Mouse (Mus musculus) monocyte, adult 5-6 weeks (primary cell): ENCODE data around the gene Pdhb. TPM values are rescaled to one million over a fixed set of nuclear protein-coding genes. Genes with fewer than 3 reads are reported as not detected.
"Not testable (repeated sequence)": the region's sequence is repeated elsewhere in the genome, so short reads cannot be mapped to it uniquely, and the experiment has no call there.

Source experiments
- ATAC-seq: fragments of 153-309, 156-312 bp; replicated peaks from 2 replicates; pipeline ENCODE4 v1.8.0; 2017; ENCODE audit warnings: mild to moderate bottlenecking; ENCODE audit not compliant: low TSS enrichment, insufficient number of reproducible peaks, severe bottlenecking, poor library complexity, low FRiP score
- total RNA-seq: library from RNA; stranded (forward); fragments of 200-1000, 200-491, 200-594 nt; gene quantifications from 3 replicates; pipeline ENCODE4 v1.2.3, GENCODE M21; 2017

Gene Pdhb
- total RNA-seq, 1 experiment from 2014 or later, result 102 TPM

GRCm38 (mm10) chr14:8145594-8146558, 26.9 kb downstream of the Pdhb start:
- ATAC-seq, result no peak

- no peak for ATAC-seq
Measured at GRCm38 (mm10) chr14:8141131-8141530, 31.7 kb downstream of the Pdhb start.

- ATAC-seq, result no peak
Measured at GRCm38 (mm10) chr14:8139724-8140710, 32.8 kb downstream of the Pdhb start.

GRCm38 (mm10) chr14:8135130-8135529, 37.7 kb downstream of the Pdhb start:
- no peak for ATAC-seq

GRCm38 (mm10) chr14:8134234-8134633, 38.6 kb downstream of the Pdhb start:
- no peak for ATAC-seq

- peak; percentile 89 for ATAC-seq
Measured at GRCm38 (mm10) chr14:8132789-8133188, 40.0 kb downstream of the Pdhb start.

GRCm38 (mm10) chr14:8127971-8128370, 44.9 kb downstream of the Pdhb start:
- ATAC-seq, result no peak

- ATAC-seq, result no peak
Measured at GRCm38 (mm10) chr14:8124046-8124881, 48.6 kb downstream of the Pdhb start.

GRCm38 (mm10) chr14:8123611-8124010, 49.2 kb downstream of the Pdhb start:
- not testable (repeated sequence) for ATAC-seq

- ATAC-seq, result no peak
Measured at GRCm38 (mm10) chr14:8123141-8123540, 49.7 kb downstream of the Pdhb start.

GRCm38 (mm10) chr14:8119904-8120303, 52.9 kb downstream of the Pdhb start:
- no peak for ATAC-seq

- ATAC-seq, result no peak
Measured at GRCm38 (mm10) chr14:8119454-8119853, 53.4 kb downstream of the Pdhb start.

GRCm38 (mm10) chr14:8117371-8117770, 55.5 kb downstream of the Pdhb start:
- no peak for ATAC-seq

Other genes starting within 250 kb of the Pdhb start
- not detected in 3 replicates for gene Gm45521, start 215.7 kb downstream of the Pdhb start, total RNA-seq
- gene Dnase1l3, start 178.5 kb downstream of the Pdhb start, total RNA-seq, result 0.58 to 4.0 TPM (median 0.64 TPM) in 3 replicates
- gene Abhd6, start 170.1 kb downstream of the Pdhb start, total RNA-seq, result 0.64 to 1.9 TPM (median 0.78 TPM) in 3 replicates
- gene Rpp14, start 92.7 kb downstream of the Pdhb start, total RNA-seq, result 12.5 to 30.2 TPM (median 29.2 TPM) in 3 replicates
- 39.4 to 49.1 TPM (median 39.6 TPM) in 3 replicates for gene Pxk, start 74.8 kb downstream of the Pdhb start, total RNA-seq
- gene Kctd6, start 41.1 kb upstream of the Pdhb start, total RNA-seq, result 4.7 to 13.6 TPM (median 13.4 TPM) in 3 replicates
- not detected in 3 replicates for gene Acox2, start 86.3 kb upstream of the Pdhb start, total RNA-seq
- gene Fam107a, start 145.0 kb upstream of the Pdhb start, total RNA-seq, result not detected in 3 replicates
- not detected in 3 replicates for gene Oit1, start 205.7 kb upstream of the Pdhb start, total RNA-seq